Mouse (Mus musculus) thymus, postnatal 25 days (tissue): ENCODE measurements at regions not wholly inside any gene's neighbourhood (a gene's known extent, or its start where the extent isn't known, plus 50 kb on each side); places are given as distances from the start of the nearest gene placed in this dataset.
"Not testable (repeated sequence)": the region's sequence is repeated elsewhere in the genome, so short reads cannot be mapped to it uniquely, and the experiment has no call there.

ENCODE experiments used
- DNase-seq: peaks from one replicate; pipeline ENCODE4 v3.0.0; 2022

GRCm38 (mm10) chr13:31050160-31050788 lies 76.3 kb downstream of the Gm5447 start:
- no peak for DNase-seq

GRCm38 (mm10) chr13:31051586-31051985 lies 77.6 kb downstream of the Gm5447 start:
- not testable (repeated sequence) for DNase-seq

DNA sequence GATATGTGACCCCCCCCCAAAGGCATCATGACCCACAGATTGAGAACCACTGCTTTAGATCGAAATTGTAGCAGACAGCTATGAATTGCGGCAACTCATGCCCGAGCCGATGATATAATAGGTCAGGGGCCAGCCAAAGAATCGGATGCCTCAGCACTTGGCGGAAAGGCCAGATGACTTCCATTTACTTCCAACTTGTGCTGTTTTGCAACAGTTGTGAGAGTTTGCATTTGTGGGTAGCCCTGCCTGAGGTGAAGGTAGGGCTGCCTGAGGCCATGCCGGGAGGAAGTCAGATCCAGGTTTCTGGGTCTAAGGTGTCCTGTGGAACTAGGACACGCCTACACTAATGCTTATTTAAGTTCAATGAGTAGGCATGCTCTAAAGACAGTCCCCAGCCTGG lies 80.4 kb downstream of the Gm5447 start:
- DNase-seq = no peak

DNA sequence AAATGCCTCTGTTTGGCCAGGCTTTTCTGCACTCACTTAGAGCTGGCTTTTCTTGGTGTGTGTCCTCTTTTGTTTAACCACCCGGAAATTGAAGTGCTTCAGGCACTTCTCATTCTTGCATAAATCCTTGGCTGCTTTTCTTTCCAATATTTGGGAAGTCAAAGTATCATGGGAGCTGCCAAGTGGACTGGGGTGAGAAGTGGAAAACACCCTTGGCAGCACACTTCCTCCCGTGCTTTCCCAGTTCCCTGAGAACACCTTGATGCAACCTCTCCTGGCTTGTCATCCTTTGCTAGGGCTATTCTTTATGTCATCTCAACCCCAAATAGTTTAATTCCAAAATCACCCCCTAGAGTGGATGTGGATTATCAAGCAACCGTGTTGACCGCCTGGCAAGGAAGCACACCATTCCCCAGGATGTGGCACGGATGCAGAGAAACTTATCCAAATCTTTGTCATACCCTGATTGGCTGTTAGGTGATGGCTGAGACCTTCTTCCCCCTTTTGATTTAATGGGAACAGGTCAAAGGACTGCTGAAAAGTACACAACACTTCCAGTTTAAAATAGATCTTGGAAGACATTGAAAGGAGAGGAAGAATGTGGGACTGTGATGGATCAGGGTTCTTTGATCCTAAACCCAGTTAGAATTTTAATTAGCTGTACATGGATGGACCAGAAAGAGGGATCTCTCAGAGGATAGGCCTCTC lies 81.5 kb downstream of the Gm5447 start:
- no peak for DNase-seq

DNA sequence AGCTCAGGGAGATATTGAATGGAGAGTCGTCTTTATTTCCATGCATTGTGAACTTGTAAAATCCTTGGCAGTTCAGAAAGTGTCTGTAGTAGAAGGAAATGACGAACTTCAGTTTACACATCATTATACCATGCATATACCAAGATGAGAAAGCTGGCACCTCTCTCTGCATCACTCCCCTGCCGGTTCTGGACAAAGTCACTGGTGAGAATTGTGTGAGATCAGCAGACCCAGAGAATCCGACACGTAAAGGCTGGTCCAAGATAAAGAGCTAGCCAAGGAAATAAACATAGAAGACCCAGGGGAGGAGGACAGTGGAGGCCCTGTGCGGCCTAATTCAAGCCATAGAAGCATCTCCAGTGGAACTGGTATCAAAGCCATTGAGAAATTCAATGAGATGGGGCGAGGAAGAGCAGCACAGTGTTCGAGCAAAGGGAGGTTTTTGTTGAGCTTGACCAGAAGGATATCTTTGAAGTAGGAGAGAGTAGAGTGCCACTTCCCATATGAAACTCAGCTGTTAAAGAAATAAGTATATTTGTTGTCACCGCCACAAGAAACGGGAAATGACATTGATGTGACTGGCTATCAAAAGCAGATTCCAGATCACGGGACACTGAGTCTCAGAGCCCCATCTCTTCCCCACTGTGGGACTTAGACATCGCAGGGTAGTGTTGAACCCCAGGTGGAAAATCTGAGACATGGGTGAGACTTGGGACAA lies 82.3 kb downstream of the Gm5447 start:
- DNase-seq = no peak

- DNase-seq = no peak
These were observed 87.0 kb downstream of the Gm5447 start for GRCm38 (mm10) chr13:31060916-31061431.

DNA sequence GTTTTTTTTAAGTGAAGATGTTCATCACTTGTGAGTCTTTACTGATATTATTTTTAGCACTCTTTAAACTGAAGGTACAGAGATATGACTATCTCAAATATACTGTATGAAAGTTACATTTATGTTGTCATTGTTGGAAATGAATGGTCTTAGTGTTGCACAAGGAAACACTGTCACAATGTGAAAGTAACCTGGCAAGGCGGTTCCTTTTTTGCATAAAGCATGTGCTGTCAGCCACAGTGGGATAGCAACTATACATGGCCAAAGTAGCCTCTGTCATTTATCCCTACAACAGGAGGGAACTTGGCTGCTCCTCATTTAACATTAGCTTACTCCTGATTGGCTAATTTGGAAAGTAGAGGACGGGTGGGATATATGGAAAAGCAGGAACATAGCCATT lies 94.3 kb downstream of the Gm5447 start:
- no peak for DNase-seq

DNA sequence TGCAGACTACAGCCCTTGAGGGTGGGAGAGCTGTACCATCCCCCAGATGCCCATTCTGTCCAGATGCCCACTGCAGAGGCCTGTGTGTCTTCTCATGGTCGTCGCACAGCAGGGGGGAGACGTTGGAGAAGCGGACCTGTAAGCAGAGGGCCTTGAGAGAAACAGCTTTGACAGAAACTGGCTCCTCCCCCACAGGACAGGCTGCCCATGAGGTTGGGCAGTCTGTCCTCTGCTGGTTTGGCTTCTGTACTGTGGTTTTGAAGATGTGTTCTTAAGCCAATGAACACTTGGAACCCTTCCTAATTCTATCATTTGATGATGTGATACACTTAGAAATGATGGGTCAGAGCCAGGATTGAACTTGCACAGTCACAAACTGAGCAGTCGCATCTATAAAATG lies 102.5 kb downstream of the Gm5447 start:
- no peak for DNase-seq

DNA sequence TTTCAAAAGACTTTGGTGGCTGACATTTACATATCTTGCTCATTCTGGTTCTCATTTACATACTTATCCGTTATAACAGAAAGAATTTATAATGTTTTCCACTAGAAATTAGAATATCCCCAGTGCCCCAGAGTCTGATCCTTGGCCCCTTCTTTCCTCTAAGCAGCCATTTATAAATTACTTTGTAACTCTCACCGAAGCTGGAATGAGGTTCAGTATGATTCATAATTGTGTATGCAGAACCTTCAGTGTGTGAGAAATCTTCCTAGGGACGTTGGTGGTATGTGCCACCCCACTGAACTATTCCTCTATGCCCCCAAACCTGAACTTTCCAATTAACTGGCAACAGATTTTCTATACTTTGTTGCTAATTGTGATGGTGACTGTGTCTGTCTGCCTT lies 104.7 kb downstream of the Gm5447 start:
- DNase-seq = no peak

DNA sequence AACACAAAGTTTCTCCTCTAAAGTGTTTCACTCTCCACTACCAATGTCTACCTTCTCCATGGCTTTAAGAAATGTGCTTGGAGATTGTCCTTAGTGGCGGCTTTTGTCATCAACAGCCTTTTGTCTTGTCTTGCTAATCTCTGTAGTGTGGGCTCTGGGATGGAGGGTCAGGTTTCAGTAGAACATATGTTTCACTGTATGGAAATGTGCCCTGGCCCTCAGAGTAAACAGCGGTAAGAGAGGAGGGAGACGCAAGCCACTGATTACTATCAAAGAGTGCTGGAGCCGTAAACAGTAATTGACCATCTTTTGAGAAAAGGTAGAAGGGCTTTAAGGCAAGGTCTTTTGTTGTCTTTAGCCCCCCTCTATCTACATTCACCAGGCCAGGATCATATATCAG lies 106.2 kb downstream of the Gm5447 start:
- no peak for DNase-seq

GRCm38 (mm10) chr13:31082448-31083140 lies 108.6 kb downstream of the Gm5447 start:
- DNase-seq = peak; percentile 44

- DNase-seq = no peak
These were observed 127.0 kb downstream of the Gm5447 start for GRCm38 (mm10) chr13:31101051-31101450.

GRCm38 (mm10) chr13:31107434-31107833 lies 133.4 kb downstream of the Gm5447 start:
- DNase-seq = no peak

DNA sequence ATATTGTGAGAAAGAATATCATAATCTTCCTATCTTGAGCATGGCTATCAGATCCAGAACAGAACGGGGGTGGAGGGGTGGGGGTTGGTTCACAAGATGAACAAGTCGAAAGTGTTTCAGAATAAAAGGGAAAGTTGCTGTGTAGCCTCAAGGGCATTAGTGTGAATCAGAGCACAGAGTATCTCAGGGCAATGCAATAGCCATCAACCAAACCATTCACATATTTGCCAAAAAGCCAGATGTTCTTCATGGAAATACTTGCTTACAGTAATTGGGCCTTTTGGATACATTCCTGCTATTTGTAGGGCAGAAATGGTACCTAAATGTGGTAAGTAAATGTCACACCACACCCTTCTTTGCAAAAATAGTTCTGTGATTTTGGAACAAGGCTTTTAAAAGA lies 135.2 kb downstream of the Gm5447 start:
- no peak for DNase-seq

- no peak for DNase-seq
These were observed 148.7 kb downstream of the Gm5447 start for GRCm38 (mm10) chr13:31122689-31123088.

- no peak for DNase-seq
These were observed 150.7 kb downstream of the Gm5447 start for GRCm38 (mm10) chr13:31124547-31125216.

GRCm38 (mm10) chr13:31132501-31132900 lies 158.5 kb downstream of the Gm5447 start:
- no peak for DNase-seq

- no peak for DNase-seq
These were observed 165.7 kb downstream of the Gm5447 start for GRCm38 (mm10) chr13:31139686-31140085.

DNA sequence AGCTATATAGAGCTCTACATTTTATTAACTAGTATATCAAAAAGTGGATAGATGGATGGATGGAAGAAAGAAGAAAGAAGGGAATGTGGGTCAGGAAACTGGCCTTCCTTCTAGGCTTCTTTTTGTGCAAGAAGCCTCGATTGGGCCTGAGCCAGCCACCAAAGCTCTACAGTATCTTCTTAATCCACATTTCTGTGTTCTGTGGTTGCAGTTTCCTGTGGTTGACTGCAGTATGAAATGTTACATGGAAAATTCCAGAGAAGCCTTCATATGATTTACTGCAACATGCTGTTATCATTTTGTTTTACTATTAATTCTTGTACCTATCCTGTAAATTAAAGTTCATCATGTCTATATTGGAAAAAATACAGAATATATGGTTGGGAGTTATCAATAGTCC lies 173.3 kb downstream of the Gm5447 start:
- DNase-seq = no peak

GRCm38 (mm10) chr13:31154066-31154465 lies 180.1 kb downstream of the Gm5447 start:
- no peak for DNase-seq

GRCm38 (mm10) chr13:31163878-31164495 lies 190.0 kb downstream of the Gm5447 start:
- DNase-seq = no peak

- DNase-seq = no peak
These were observed 192.3 kb downstream of the Gm5447 start for GRCm38 (mm10) chr13:31166286-31166685.
